Mouse (Mus musculus): ENCODE results near the gene Letmd1. TPM values are rescaled to one million over a fixed set of nuclear protein-coding genes. Genes with fewer than 3 reads are reported as not detected.

Gene Letmd1
- polyA plus RNA-seq (2017; shearing (Covaris generic)): 10 to 100 TPM; 30.1 to 32.2 TPM

DNA sequence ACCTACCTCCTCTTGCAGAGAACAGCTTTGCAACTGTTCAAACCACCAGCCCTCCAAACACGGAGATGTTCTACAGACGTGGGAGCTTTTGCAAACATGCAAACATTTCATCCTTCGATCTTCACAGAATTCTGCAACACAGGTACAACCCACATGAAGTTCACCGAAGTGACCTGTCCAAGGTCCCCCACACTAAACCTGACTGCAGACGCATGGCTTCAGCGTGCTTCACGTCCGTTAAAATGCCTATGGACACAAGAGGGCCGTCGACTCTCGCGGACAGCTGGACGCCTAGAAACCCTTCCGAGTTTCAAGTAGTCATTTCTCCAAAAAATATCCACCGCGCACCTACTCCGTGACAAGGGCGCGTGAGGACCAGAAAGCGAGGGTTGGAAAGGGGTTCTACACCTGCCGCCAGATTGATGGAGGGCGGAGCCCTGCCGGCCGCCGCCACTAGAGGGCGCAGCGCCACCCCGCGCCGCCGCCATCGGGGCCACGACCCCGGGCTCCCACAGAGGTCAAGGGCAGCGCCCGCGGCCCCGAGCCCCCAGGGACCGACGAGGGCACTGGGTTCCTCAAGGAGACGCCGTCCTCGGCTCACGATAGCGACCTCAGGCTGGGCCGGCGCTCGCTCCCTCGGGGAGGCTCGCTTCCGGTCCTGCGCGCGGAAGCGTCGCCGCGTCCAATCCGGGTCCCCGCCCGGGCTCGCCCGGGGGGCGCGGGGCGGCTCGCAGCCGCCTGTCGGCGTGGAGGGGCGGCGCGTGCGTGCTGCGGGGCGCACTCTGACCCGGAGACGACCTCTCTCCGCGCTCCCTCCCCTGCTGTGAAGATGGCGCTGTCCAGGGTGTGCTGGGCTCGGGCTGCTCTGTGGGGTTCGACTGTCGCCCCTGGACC is at the start of gene Letmd1:
Letmd1 (plus strand) TSS at position 729 of the 894 bp plus-strand sequence.

DNA sequence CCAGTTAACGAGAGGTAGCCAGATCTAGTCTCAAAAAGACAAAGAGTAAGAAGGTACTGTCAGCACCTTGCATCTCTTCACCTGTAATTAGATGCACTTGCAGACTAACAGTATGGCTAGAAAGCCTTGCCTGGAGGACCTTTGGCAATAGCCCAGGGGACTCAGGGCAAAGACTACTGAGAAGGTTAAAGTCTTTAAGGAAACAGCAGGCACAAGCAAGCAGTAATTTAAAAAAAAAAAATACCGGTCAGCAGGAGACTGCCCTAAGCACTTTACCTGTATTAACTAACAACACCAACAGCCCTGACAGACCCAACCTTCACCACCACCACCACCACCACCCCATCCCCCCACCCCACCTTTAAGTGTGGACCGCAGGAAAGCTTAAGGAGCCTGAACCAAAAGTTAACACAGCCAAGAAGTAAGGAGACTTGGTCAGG is 47.0 kb upstream of the Letmd1 start, which contains the start of gene Gm5475:
Gm5475 (plus strand) TSS at position 390 of the 440 bp plus-strand sequence.

DNA sequence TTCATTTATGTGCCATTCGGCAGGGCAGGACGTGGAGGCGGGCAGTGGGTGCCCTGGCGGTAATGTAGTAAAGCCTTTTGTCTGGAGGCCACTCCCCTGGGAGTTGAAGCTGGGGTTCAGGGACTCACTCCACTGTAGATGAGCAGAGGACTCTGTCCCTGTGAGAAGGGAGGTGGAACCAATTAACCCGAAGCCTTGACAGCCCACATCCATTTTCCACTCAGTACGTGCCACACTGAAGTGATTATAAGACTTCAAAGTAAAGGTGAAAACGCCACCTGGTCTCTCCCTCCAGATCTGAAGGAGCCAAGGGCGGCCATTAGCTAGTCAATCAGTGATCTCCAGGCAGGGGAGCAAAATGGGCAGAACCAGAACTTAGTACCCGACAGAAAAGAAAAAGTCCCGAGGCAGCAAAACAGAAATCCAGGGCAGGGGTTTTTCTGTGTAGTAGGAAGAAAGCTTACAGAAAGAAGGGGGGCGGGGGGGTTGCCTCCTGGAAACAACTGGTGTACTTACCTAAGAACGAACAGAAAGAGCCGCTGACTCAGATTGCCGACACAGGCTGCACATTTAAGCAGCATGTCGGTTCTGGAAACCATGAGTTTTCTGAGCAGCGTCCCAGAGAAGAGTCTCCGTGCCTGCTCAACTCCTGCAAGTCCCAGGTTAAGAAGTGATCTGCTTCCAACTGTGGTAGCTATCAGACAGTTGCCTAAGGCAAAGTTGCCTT is 44.3 kb upstream of the Letmd1 start, which contains the start of gene Slc11a2:
Slc11a2 (minus strand) TSS at position 677 of the 727 bp plus-strand sequence.

GRCm38 (mm10) chr15:100495102-100495501 is 26.3 kb downstream of the Letmd1 start, which contains the start of gene Csrnp2:
Gene Csrnp2, minus strand, starts transcription at chr15:100495488.

Other genes starting within 250 kb of the Letmd1 start
- gene Atf1, start 241.2 kb upstream of the Letmd1 start, polyA plus RNA-seq (2017; shearing (Covaris generic)): 10 to 100 TPM; 46.2 to 63.3 TPM
- not detected for gene Tmprss12, start 188.2 kb upstream of the Letmd1 start, polyA plus RNA-seq (2017; shearing (Covaris generic))
- gene Mettl7a1, start 164.9 kb upstream of the Letmd1 start, polyA plus RNA-seq (2017; shearing (Covaris generic)): 10 to 100 TPM; 10.0 to 16.0 TPM
- not detected for gene Mettl7a3, start 134.1 kb upstream of the Letmd1 start, polyA plus RNA-seq (2017; shearing (Covaris generic))
- gene Methig1, start 115.9 kb upstream of the Letmd1 start, polyA plus RNA-seq (2017; shearing (Covaris generic)): not detected
- under 1 TPM in 1 of 2 experiments, not detected in 1; 0.16 TPM for gene Mettl7a2, start 115.8 kb upstream of the Letmd1 start, polyA plus RNA-seq (2017; shearing (Covaris generic))
- gene Higd1c, start 104.5 kb upstream of the Letmd1 start, polyA plus RNA-seq (2017; shearing (Covaris generic)): not detected
- gene Gm5475, start 46.9 kb upstream of the Letmd1 start, polyA plus RNA-seq (2017; shearing (Covaris generic)): under 1 TPM in 1 of 2 experiments, not detected in 1; 0.49 TPM
- gene Slc11a2, start 44.0 kb upstream of the Letmd1 start, polyA plus RNA-seq (2017; shearing (Covaris generic)): 10 to 100 TPM; 27.5 to 29.9 TPM
- gene Csrnp2, start 26.5 kb downstream of the Letmd1 start, polyA plus RNA-seq (2017; shearing (Covaris generic)): 1 to 10 TPM; 4.1 to 4.9 TPM
- gene Tfcp2, start 83.0 kb downstream of the Letmd1 start, polyA plus RNA-seq (2017; shearing (Covaris generic)): 1 to 10 TPM; 5.4 to 6.9 TPM
- 10 to 100 TPM in 1 of 2 experiments, 1 to 10 TPM in 1; 8.0 to 12.6 TPM for gene Pou6f1, start 131.0 kb downstream of the Letmd1 start, polyA plus RNA-seq (2017; shearing (Covaris generic))
- gene Dazap2, start 146.3 kb downstream of the Letmd1 start, polyA plus RNA-seq (2017; shearing (Covaris generic)): 100 to 1,000 TPM; 647 to 669 TPM
- 1 to 10 TPM in 1 of 2 experiments, under 1 TPM in 1; 0.76 to 2.0 TPM for gene Smagp, start 167.9 kb downstream of the Letmd1 start, polyA plus RNA-seq (2017; shearing (Covaris generic))
- gene Bin2, start 200.5 kb downstream of the Letmd1 start, polyA plus RNA-seq (2017; shearing (Covaris generic)): 100 to 1,000 TPM; 729 to 768 TPM
- gene Cela1, start 218.9 kb downstream of the Letmd1 start, polyA plus RNA-seq (2017; shearing (Covaris generic)): 10 to 100 TPM; 17.7 to 24.2 TPM

All from activated CD4-positive, CD25-positive, alpha-beta regulatory T cell (primary cell).